Mouse (Mus musculus) layer of hippocampus, adult 11-12 months (tissue): Measurements from ENCODE around the gene Cyp2j13.
A peak's percentile ranks its signal among the peaks of the same experiment; 100 is the strongest.
"Not testable (repeated sequence)": the region's sequence is repeated elsewhere in the genome, so short reads cannot be mapped to it uniquely, and the experiment has no call there.

Experiments
- DNase-seq: peaks from one replicate; pipeline ENCODE4 v3.0.0; 2022; ENCODE audit warnings: low spot score

Gene Cyp2j13

DNA sequence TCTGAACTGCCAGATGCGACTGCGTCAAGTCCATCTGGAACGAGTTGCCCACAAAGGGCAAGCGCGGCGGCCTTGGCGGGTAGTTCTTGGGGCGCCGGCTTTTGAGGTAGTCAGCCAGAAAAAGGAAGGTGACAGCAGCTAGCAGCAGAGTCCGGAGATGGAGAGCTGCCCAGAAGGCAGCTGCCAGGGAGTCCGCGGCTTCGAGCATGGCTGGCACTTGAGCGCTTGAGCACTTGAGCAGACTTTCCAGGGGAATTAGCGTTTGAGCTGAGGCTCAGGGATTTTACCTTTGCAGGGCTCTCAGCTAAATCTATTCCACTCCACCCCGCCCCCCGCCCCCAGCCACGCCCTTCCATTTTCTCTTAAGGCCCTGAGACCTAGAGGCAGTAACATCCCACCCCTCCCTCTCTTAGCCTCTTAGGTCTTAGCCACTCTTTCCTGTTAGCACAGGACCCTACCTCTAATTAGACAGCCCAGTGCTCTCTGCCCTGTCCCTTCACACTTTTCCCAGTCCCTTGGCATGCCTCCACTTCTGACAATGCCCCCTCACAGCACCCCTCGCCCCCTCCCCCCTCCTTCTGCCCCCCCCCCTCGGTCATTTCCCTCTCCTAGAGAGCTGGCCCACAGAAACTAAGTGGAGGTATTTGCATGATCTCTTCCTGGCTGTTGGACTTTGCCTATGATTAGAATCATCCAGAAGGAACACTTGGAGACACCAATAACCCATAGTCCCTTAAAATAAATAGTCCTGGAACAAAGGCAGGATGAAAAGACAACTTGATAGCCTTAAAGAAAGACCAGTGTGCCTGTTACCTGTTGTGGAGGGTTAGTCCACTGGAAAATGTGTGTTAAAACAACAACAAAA, at the start of gene Cyp2j13:
TSS of gene Cyp2j13 (minus strand) at position 286 of the 865 bp plus-strand sequence.
- peak; percentile 12 for DNase-seq

DNA sequence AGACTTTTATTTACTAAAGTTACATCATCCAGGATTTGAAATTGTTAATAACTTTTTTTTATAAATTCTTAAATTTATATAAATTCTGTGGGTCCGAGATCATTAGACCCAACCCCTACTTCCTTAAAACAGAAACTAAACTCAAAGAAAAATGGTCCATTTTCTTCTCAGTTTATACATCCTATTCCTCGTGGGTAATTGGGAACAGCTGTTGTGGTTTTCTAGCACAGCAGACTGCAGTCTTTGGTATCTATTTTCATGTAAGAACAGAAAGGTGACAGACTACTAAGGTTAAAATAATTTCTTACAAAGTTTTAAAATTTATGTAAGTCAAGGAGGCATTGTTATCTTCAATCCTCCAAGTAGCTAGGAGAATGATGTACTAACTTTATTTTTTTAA, 19.5 kb upstream of the Cyp2j13 start:
- DNase-seq, result no peak

DNA sequence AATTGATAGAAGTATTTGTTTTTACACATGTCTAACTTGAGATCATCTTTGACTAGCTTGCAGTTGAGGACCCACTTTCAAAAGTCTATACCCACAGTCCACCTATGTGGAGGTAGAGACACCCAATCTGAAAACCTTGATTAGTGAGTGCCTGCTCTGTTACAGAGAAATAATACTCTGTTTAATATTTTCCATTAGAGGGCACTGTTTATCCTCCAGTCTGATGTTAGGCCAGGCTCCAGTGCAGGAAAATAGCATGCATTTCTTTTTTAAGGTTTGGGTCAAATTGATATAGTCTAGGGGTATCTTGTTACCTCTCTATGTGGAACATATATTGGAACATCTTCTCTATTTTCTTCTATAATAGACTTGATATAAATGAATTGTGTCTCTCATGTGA, 14.5 kb upstream of the Cyp2j13 start:
- no peak for DNase-seq

DNA sequence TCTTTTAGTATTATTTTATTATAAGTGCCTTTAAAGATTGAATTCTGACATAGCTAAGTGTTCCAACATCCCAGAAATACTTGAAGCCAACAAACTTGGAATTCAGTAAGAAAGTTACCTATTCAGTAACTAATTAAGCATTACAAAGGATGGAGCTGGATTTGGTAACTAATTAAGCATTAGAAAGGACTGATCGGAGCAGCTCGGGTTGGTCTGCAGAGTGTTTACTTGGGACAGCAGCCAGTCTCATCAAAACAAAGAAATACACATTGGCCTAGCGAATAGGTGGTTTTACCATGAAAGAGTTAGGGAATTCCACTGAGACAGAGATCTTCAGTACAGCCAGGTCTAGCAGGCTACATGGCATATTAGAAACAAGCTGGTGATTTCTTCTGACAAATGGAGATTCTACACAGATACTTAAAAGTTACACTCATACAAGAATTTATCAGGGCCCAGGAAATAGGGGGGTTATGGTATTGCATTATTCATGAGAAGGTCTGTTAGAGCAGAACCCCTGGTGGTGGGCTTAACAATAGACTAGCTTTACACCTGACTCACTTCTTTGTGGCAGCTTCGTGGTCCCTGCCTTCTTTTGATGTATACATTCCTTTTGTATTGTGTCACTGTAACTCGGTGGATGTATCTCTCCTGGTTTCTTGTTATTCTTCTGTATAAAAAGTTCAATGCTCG, 12.2 kb upstream of the Cyp2j13 start:
- not testable (repeated sequence) for DNase-seq

DNA sequence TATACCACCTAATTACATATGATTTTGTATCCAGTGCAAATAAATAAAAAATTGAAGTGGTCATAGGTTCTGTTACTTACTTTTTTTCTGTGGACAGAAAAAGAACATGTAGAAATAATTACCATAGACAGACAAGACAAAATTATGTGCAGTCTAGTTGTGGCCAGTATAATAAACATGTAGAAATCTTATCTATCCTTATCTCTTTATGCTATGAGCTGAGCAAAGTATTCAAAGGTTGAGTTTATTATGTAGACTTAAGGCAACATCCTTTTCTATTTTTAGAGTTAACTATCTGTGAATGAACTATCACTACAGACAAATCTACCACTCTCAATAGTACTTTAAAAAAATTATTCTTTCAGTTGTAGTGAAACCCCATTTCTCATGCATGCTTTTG, 962 bp upstream of the Cyp2j13 start:
- DNase-seq, result no peak

DNA sequence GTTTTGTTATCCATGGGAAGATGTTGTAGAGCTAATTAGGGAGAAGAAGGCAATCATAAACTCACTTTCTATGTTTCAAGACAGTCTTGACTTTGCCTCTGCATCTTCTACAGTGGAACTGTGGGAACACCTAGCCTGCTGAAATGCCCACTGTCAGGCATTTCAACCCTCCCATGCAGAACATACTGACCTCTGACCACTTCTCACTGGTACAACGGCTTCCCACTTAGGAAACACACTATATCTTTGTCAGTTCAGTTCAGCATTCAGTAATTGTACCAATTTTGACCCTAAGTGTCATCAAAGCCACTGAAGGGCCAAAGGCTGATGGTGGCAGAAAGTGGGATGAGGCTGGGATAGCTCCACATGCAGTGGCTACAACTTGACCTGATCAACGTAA, 15.3 kb downstream of the Cyp2j13 start:
- no peak for DNase-seq

DNA sequence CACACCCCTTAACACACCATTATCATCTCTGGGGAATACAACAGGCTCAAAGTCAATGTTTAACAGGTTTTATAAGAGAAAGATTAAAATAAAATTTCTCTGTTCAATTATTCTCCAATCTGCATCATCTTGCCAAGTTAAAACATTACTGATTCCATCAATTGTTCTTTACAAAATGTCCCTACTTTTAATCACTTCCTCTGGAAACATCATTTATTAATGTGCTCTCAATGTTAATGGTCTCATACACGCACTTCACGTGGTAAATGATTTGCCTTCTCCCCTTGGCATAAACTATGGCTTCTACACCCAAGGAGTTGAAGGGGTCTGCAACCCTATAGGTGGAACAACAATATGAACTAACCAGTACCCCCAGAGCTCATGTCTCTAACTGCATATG, 17.2 kb downstream of the Cyp2j13 start:
- DNase-seq, result no peak

DNA sequence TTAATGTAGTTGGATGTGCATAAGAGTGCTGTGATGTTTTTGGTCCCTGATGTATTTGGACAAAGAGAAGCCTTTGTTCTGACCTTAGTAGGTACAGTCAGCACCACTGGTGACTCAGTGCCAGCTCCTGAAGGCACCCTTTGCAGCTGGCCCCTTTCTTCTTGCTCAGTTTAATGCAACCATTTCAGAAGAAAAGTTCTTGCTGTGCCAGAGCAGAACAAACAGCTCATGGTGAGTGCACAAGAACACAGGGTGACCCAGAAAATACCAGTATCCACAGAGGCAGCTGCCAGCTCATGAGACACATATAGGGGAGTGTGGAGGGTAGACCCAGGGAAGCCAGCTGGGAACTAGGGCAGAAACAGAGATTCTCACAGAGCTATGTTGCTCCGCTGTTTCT, 48.9 kb downstream of the Cyp2j13 start:
- peak; percentile 43 for DNase-seq

DNA sequence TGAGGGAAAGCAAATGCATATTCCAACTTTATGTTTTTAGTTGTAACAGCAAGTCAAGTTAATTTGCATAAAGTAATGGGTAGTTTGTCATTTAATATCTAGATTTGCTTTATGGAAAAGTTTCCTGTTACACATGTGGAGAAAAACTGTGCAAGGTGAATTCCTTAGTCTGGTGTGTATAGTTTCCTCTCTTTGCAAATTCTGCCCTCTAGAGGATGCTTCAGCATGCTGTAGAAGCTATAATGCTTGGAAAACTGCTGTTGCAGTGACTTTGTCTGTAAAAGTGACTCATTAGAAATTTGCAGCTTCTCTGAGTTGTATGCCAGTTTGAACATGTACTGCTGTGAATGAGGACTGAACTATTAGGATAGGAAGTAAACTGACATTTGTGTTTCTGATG, 54.5 kb downstream of the Cyp2j13 start:
- peak; percentile 13 for DNase-seq

DNA sequence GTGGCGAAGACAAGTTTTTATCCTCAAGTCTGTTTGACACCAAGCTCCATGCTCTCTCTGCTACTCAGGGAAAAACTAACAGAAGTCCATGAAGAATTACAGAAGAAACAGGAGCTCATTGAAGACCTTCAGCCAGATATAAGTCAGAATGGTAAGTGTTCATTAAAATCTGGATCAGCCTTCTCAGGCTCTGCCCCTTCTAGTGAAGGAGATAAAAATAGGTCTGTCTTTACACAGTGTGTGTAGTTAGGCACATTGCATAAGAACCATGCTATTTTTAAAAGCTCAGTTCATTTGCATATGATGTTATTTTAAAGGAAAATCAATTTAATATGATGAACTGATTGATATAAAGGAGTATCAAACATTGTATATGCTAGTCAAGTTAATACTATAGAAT, 60.5 kb downstream of the Cyp2j13 start:
- no peak for DNase-seq

DNA sequence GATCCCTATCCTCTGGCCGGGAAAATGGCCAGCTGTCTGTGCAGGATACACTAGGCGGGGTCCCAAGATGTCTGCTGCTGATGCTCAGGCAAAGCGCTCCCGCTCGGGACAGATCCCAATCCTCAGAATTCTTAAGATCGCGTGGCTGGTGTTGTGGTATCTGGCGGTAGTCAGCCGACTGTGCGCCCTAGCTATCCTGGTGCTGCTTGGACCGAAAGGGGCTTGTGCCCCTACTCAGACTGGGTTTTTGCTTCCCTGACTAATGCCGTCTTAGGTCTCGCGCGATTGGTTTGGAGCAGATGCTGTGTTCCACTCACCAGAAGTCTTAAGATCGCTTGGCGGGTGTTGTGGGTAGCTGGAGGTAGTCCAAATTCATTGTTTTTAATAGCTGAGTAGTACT, 95.1 kb downstream of the Cyp2j13 start:
- not testable (repeated sequence) for DNase-seq
